Mouse (Mus musculus): ENCODE results near the gene Xdh. TPM values are rescaled to one million over a fixed set of nuclear protein-coding genes. Genes with fewer than 3 reads are reported as not detected.

Xdh gene
- total and polyA plus RNA-seq, 3 experiments, result 2.0 to 14.5 TPM; not detected in 1

Other genes starting within 250 kb of the Xdh start
- gene Galnt14, start 239.7 kb downstream of the Xdh start, total RNA-seq (2012; rRNA removed), result not detected in 2 replicates
- gene Galnt14, start 239.7 kb downstream of the Xdh start, polyA plus RNA-seq (2012; ENCODE audit: insufficient read depth in 1 of 2, insufficient read length in 2 of 2, low read depth in 1 of 2, low replicate concordance in 2 of 2, missing spikeins in 1 of 2), result not detected
- gene Ehd3, start 146.1 kb downstream of the Xdh start, total RNA-seq (2012; rRNA removed), result 29.1 and 38.7 TPM in 2 replicates
- gene Ehd3, start 146.1 kb downstream of the Xdh start, polyA plus RNA-seq (2012; ENCODE audit: insufficient read depth in 1 of 2, insufficient read length in 2 of 2, low read depth in 1 of 2, low replicate concordance in 2 of 2, missing spikeins in 1 of 2), result 10 to 100 TPM in 1 of 2 experiments, not detected in 1; 62.9 TPM
- gene Srd5a2, start 97.7 kb upstream of the Xdh start, total RNA-seq (2012; rRNA removed), result not detected in 2 replicates
- not detected for gene Srd5a2, start 97.7 kb upstream of the Xdh start, polyA plus RNA-seq (2012; ENCODE audit: insufficient read depth in 1 of 2, insufficient read length in 2 of 2, low read depth in 1 of 2, low replicate concordance in 2 of 2, missing spikeins in 1 of 2)